Mouse (Mus musculus) embryonic facial prominence, embryonic 15.5 days (tissue): ENCODE measurements around the gene Itm2a. TPM values are rescaled to one million over a fixed set of nuclear protein-coding genes. Genes with fewer than 3 reads are reported as not detected.
A peak's percentile ranks its signal among the peaks of the same experiment; 100 is the strongest.

Experiments used
- ATAC-seq: fragments of 200-750 bp; cut with Nextera tagmentation; 2 replicates; pipeline ENCODE4 v1.8.0; 2017; ENCODE audit warnings: low read depth, moderate TSS enrichment; ENCODE audit not compliant: insufficient number of reproducible peaks, low FRiP score, low TSS enrichment
- H3K27ac ChIP-seq: fragments of 300-500 bp; sonication (generic); replicated peaks from 2 replicates; pipeline ENCODE4 v1.5.1; 2015; ENCODE audit warnings: mild to moderate bottlenecking, inconsistent platforms
- H3K27me3 ChIP-seq: fragments of 300-500 bp; sonication (generic); 2 replicates; pipeline ENCODE4 v1.6.1; 2015; ENCODE audit warnings: inconsistent platforms
- H3K36me3 ChIP-seq: fragments of 300-500 bp; sonication (generic); 2 replicates; pipeline ENCODE4 v1.6.1; 2015; ENCODE audit warnings: mild to moderate bottlenecking, inconsistent platforms
- H3K4me1 ChIP-seq: fragments of 300-500 bp; sonication (generic); 2 replicates; pipeline ENCODE4 v1.6.1; 2015; ENCODE audit warnings: inconsistent platforms
- H3K4me2 ChIP-seq: fragments of 300-500 bp; sonication (generic); replicated peaks from 2 replicates; pipeline ENCODE4 v1.6.1; 2015; ENCODE audit warnings: mild to moderate bottlenecking, inconsistent platforms
- H3K4me3 ChIP-seq: fragments of 300-500 bp; sonication (generic); replicated peaks from 2 replicates; pipeline ENCODE4 v1.5.1; 2015; ENCODE audit warnings: mild to moderate bottlenecking, inconsistent platforms
- H3K9ac ChIP-seq: fragments of 300-500 bp; sonication (generic); 2 replicates; pipeline ENCODE4 v1.6.1; 2015; ENCODE audit warnings: inconsistent platforms
- H3K9me3 ChIP-seq: fragments of 300-500 bp; sonication (generic); replicated peaks from 2 replicates; pipeline ENCODE4 v1.6.1; 2016; ENCODE audit warnings: inconsistent platforms
- WGBS: fragments of 180-500 bp; shearing (Covaris S2); methylation state at CpG from one replicate; pipeline ENCODE4 v1.1.7; 2015; 5-methylcytosine and 5-hydroxymethylcytosine counted together
- polyA plus RNA-seq: library from polyadenylated mRNA; unstranded; fragments of >200 nt; fragmentation: Nextera tagmentation; extraction: Ambion mirVana; gene quantifications from 2 replicates; pipeline ENCODE4 v1.2.1, GENCODE M21; 2015

Gene Itm2a
- polyA plus RNA-seq, result 1,173 and 1,308 TPM in 2 replicates

DNA sequence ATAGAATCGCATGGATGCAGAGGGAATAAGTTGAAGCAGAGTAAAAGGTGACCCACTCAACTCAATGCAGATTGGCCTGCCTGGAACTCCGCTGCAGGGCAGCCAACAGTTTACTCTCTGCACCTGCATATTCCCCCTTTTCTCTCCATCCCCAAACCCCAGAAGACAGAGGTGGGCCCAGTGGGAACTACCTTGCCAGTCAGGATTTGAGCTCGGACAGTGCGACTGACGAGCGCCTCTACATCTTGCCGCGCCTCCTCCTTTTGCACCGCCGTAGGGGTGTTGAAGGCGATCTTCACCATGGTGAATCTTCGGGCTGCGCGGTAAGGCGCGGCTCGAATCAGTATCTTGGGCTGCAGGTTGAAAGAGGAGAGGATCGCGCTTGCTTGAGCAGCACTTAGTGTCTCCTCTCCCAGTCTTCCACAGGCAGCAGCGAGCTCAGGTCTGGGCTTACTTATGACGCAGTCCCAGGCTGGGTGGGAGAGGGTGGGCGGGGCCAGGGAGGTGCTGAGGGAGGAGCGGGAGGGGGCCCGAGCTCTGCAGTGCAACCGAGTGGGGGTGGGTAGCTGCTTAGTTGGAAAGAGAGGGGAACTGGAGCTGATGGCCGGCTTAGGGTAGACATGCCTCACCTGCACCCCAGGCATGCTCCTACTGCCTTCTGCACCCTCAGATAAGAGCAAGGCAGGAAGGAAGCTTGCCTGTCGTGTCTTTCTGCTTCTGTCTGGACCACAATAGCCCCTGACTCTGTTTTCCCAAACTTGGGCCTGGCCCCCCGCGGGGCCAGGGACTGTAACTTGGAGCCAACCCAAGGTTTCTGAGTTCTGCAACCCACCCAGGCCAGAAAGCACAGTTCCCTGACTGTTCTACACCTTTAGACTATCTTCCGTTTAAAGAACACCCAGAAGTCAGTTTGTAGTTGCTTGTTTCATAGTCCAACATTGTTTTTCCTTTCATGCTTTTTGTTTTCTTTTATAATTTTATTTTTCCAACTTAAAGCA is at the start of gene Itm2a:
Itm2a (minus strand) TSS at position 462 of the 998 bp plus-strand sequence.
- Histone ChIP-seq H3K9ac (peak within 1 kb of the TSS; percentile 40), H3K27me3 (no peaks in the 10 kb centered on the region), H3K9me3 (no peaks in the 10 kb centered on the region), H3K27ac (peak within 1 kb of the TSS; percentile 86), H3K4me2 (peak within 1 kb of the TSS; percentile 51), H3K36me3 (no peaks in the 10 kb centered on the region), H3K4me3 (peak within 1 kb of the TSS; percentile 57), H3K4me1 (no peaks in the 10 kb centered on the region)
- WGBS, result 14% methylated on average over 30 of the region's 30 CpGs
- peak; percentile 92 for ATAC-seq

DNA sequence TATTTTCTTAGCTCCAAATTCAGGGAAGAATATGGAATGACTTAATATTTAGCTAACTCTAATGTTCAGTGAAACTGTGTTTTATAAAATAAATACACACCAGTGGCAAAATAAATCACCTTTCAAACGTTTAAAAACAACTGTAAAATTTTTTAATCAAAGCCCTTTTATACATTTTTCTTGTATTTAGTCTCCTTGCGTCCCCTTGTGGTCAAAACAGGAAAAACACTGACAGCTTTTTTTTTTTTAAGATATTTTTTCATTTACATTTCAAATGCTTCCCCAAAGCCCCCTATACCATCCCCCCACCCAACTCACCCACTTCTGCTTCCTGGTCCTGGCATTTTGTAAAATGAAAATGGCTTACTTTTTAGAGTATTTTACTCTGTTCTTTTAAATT is 32.7 kb upstream of the Itm2a start:
- WGBS, result 0% methylated on average over 2 of the region's 2 CpGs
- no peak for ATAC-seq
- Histone ChIP-seq H3K4me2 (no peak overlapping the region), H3K9me3 (no peaks in the 10 kb centered on the region), H3K27me3 (no peaks in the 10 kb centered on the region), H3K9ac (no peak overlapping the region), H3K36me3 (no peaks in the 10 kb centered on the region), H3K4me3 (no peak overlapping the region), H3K27ac (no peak overlapping the region), H3K4me1 (no peaks in the 10 kb centered on the region)

DNA sequence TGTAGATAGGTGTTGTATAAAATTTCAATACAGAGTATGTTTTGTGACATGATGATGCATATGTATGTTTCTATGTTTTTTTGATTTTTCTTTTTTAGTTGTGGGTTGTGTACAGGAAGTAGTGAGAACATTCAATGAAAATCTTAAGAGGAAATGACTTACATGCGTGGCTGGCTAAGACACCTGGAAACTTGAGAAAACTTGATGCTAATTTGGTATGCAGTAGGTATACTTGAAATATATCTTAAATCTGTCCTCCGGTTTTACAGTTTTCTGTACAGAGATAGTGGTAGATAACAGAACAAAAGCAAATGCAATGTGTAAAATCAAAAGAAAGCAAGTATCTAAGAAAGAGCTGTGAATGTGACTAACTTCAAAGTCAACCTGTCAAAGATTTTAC is 18.1 kb upstream of the Itm2a start:
- no peak for ATAC-seq
- 77% methylated on average over 2 of the region's 2 CpGs for WGBS
- no peaks in the 10 kb centered on the region for H3K9me3 ChIP-seq
- no peak overlapping the region for H3K9ac ChIP-seq
- no peak overlapping the region for H3K4me2 ChIP-seq
- H3K4me1 ChIP-seq, result no peaks in the 10 kb centered on the region
- no peaks in the 10 kb centered on the region for H3K36me3 ChIP-seq
- no peak overlapping the region for H3K27ac ChIP-seq
- no peak overlapping the region for H3K4me3 ChIP-seq
- no peaks in the 10 kb centered on the region for H3K27me3 ChIP-seq

DNA sequence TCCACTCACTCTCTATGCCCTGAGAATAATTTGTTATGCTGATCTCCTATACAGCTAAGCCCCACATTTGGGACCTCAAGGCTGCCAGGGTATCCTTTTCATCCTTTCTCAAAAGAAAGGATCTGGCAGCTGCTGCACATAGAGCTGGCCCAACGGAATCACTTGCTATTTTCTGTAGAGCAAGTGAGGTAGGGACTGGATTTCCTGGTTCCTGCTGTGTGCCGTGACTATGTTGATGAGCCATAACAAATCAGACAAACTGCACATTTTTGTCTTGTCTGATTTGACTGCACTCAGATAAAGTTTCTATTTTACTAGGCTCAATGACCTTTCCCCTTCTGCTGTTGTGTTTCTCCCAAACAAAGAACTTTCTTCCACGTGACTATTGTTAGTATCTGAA is 14.2 kb upstream of the Itm2a start:
- Histone ChIP-seq H3K27me3 (no peaks in the 10 kb centered on the region), H3K9ac (no peak overlapping the region), H3K4me3 (no peak overlapping the region), H3K27ac (no peak overlapping the region), H3K9me3 (no peaks in the 10 kb centered on the region), H3K4me1 (no peaks in the 10 kb centered on the region), H3K36me3 (no peaks in the 10 kb centered on the region), H3K4me2 (no peak overlapping the region)
- 37% methylated on average over 3 of the region's 3 CpGs for WGBS
- no peak for ATAC-seq

DNA sequence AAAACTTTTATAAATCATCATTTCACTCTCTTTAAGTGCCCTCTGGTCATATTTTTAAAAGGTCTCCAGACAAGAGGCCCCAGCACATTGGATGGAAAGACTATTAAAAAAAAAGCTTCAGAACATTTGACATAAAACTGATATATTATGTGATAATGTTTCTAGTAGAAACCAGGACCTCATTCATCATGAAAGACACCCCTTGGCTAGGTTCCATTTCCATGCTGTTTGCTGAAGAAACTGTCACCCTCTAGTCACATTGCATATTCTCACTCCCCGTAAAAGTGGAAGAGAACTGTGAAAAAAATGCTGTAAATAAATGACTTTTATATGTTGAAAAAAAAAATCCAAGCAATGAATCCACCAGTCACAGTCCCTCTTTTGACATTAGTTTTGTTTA is 12.8 kb upstream of the Itm2a start:
- H3K27me3 ChIP-seq, result no peaks in the 10 kb centered on the region
- no peaks in the 10 kb centered on the region for H3K36me3 ChIP-seq
- no peak overlapping the region for H3K4me2 ChIP-seq
- H3K9ac ChIP-seq, result no peak overlapping the region
- H3K4me1 ChIP-seq, result no peaks in the 10 kb centered on the region
- H3K4me3 ChIP-seq, result no peak overlapping the region
- H3K27ac ChIP-seq, result no peak overlapping the region
- H3K9me3 ChIP-seq, result no peaks in the 10 kb centered on the region
- WGBS, result 59% methylated on average over 1 of the region's 1 CpGs
- no peak for ATAC-seq

DNA sequence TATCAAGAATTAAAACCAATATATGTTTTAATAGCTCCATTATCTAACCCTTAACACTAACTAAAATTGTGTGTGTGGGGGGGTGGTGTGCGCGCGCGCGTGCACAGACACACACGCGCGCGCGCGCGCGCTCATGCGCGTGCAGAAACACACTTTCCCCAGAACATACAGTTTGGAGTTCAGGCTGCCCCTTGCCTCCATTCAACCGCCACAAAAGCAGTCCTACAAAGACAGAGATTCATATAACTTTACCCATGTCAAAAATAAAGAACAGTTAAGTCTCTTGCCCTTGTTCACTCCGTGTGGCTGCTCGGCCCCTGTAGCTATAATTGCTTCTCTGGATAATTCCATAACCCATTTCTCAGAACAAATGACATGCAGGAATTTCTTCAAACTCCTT is 695 bp downstream of the Itm2a start:
- H3K36me3 ChIP-seq, result no peaks in the 10 kb centered on the region
- no peak for ATAC-seq
- peak overlapping the region; percentile 57 for H3K4me3 ChIP-seq
- no peaks in the 10 kb centered on the region for H3K27me3 ChIP-seq
- H3K27ac ChIP-seq, result peak overlapping the region; percentile 86
- WGBS, result 27% methylated on average over 18 of the region's 18 CpGs
- peak overlapping the region; percentile 51 for H3K4me2 ChIP-seq
- no peaks in the 10 kb centered on the region for H3K9me3 ChIP-seq
- H3K4me1 ChIP-seq, result no peaks in the 10 kb centered on the region
- H3K9ac ChIP-seq, result peak overlapping the region; percentile 40

DNA sequence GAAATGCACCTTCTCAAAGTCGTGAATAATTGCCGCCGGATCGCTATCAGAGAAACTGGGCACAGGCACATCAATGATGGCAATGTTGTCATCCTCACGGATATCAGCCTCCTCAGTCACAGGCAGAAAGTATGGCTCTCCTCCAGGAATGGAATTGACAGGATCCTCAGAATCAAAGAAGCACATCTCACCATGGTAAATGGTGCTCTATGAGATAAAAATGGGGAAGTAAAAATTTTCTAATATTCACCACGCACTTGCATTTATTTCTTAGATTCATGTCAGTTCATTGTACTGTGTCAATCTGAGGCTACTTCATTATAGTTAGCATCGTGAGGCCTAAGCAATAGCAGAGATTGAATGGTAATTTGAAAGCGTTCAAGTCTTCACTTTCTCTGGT is 4.1 kb downstream of the Itm2a start:
- Histone ChIP-seq H3K27me3 (no peaks in the 10 kb centered on the region), H3K36me3 (no peaks in the 10 kb centered on the region), H3K4me3 (no peak overlapping the region), H3K9ac (no peak overlapping the region), H3K27ac (no peak overlapping the region), H3K4me2 (no peak overlapping the region), H3K9me3 (no peaks in the 10 kb centered on the region), H3K4me1 (no peaks in the 10 kb centered on the region)
- ATAC-seq, result no peak
- 88% methylated on average over 8 of the region's 8 CpGs for WGBS

DNA sequence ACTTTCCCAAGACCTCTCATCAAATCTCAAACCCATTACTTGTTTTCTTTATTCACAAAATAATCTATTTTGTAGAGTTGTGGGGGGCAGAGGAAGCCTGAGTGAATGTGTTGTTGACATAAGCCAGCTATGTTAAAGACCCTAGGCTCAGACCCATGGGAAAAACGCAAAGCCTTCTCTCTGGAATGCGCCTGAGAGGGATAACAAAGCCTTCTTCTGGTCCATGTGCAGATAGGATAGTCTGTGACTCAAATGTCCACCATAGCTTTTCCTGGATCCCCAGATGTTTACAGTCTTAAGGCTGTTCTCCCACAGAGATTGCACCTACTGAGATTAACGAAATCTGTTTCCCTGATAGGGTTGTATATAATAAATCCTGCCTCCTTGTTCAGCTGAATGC is 9.9 kb downstream of the Itm2a start:
- Histone ChIP-seq H3K9ac (no peak overlapping the region), H3K9me3 (no peaks in the 10 kb centered on the region), H3K27me3 (no peaks in the 10 kb centered on the region), H3K4me3 (no peak overlapping the region), H3K36me3 (no peaks in the 10 kb centered on the region), H3K27ac (no peak overlapping the region), H3K4me1 (no peaks in the 10 kb centered on the region), H3K4me2 (no peak overlapping the region)
- 57% methylated on average over 3 of the region's 3 CpGs for WGBS
- ATAC-seq, result no peak

DNA sequence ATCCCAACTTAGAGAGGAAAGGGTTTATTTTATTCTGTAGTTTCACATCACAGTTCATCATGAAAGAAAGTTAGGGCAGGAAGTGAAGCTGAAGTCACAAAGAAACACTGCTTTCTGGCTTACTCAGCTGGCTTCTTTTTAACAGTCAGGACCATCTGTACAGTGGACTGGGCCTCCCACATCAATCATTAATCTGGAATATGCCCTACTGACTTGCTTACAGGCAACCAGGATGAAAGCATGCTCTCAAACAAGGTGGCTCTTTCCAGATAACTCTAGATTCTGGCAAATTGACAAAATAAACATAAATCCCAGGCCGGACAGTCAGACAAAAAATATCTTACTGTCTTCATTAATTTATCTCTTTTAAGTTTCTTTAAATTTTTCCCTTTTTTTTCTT is 27.8 kb downstream of the Itm2a start:
- WGBS, result 58% methylated on average over 1 of the region's 1 CpGs

More for the DNA sequence above, 27.8 kb downstream of the Itm2a start:
- Histone ChIP-seq H3K27ac (no peak overlapping the region), H3K36me3 (no peaks in the 10 kb centered on the region), H3K4me1 (no peaks in the 10 kb centered on the region), H3K4me3 (no peak overlapping the region), H3K27me3 (no peaks in the 10 kb centered on the region), H3K9me3 (no peaks in the 10 kb centered on the region), H3K4me2 (no peak overlapping the region), H3K9ac (no peak overlapping the region)
- ATAC-seq, result no peak

Other genes starting within 250 kb of the Itm2a start
- gene Gpr174, start 147.5 kb downstream of the Itm2a start, polyA plus RNA-seq, result 0.17 and 0.49 TPM in 2 replicates